Mouse (Mus musculus) G1E (cell line): ENCODE measurements around the gene Slc25a12.

Source experiments
- CTCF ChIP-seq: IDR thresholded peaks from 2 replicates; pipeline ENCODE4 v1.5.1; 2012; ENCODE audit warnings: low read depth, low read length, inconsistent platforms, mixed read lengths
- GATA1 ChIP-seq: IDR thresholded peaks from 2 replicates; pipeline ENCODE4 v1.6.1; 2012; ENCODE audit warnings: borderline replicate concordance, low read length, inconsistent platforms, mixed read lengths
- GATA2 ChIP-seq: IDR thresholded peaks from 2 replicates; pipeline ENCODE4 v1.6.1; 2012; ENCODE audit warnings: low read depth, low read length, inconsistent platforms, borderline replicate concordance
- POLR2AphosphoS5 ChIP-seq: IDR thresholded peaks from 2 replicates; pipeline ENCODE4 v1.6.1; 2012; ENCODE audit warnings: low read depth, low read length, inconsistent platforms; ENCODE audit not compliant: insufficient replicate concordance
- TAL1 ChIP-seq: conservative IDR thresholded peaks from 2 replicates; pipeline ENCODE4 v1.6.1; 2012; ENCODE audit warnings: low read depth, low read length, inconsistent platforms, mixed read lengths

DNA sequence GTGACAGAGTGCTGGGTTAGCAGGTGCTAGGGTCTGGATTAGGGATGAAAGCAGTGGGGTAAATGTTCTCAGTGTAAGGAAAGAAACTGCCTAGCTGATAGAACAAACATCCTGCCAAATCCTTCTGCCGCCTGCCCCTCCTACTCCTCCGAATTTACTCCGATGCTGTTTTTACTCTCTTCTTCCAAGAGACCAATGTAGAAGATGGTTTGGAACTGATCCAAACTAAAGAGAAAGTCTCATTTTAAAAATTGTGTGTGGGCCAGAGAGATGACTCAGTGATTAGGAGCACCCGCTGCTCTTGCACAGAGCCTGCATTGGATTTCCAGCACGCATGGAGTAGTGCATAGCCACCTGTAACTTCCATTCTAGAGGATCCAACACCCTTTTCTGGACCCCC lies 4.2 kb upstream of the Slc25a12 start:
- TF ChIP-seq GATA1 (no peak), CTCF (no peak), TAL1 (no peak), GATA2 (no peak), POLR2AphosphoS5 (no peak)
